Mouse (Mus musculus) kidney, postnatal 25 days (tissue): Measurements from ENCODE around the gene Smim13.
"Not testable (repeated sequence)": the region's sequence is repeated elsewhere in the genome, so short reads cannot be mapped to it uniquely, and the experiment has no call there.

Source experiments
- DNase-seq, 2 experiments: peaks; one replicate each; pipeline ENCODE4 v3.0.0; 2021; ENCODE audit warnings: mixed read lengths in 2 of 2

Smim13 gene

GRCm38 (mm10) chr13:41238035-41238804, 11.4 kb upstream of the Smim13 start:
- no peak for DNase-seq

GRCm38 (mm10) chr13:41238805-41239130, 10.9 kb upstream of the Smim13 start:
- DNase-seq: no peak

- no peak for DNase-seq
Measured at GRCm38 (mm10) chr13:41241557-41241956, 8.1 kb upstream of the Smim13 start.

- no peak for DNase-seq
Measured at GRCm38 (mm10) chr13:41244306-41244830, 5.3 kb upstream of the Smim13 start.

- DNase-seq: peak; percentile 43 to 51
Measured at GRCm38 (mm10) chr13:41248751-41249520, 708 bp upstream of the Smim13 start.

GRCm38 (mm10) chr13:41250318-41250981, 806 bp downstream of the Smim13 start:
- DNase-seq: peak; percentile 33 to 63

GRCm38 (mm10) chr13:41251232-41251631, 1.6 kb downstream of the Smim13 start:
- not testable (repeated sequence) for DNase-seq

GRCm38 (mm10) chr13:41251667-41252066, 2.0 kb downstream of the Smim13 start:
- no peak for DNase-seq

- no peak for DNase-seq
Measured at GRCm38 (mm10) chr13:41252141-41252540, 2.5 kb downstream of the Smim13 start.

- DNase-seq: no peak
Measured at GRCm38 (mm10) chr13:41252736-41253135, 3.1 kb downstream of the Smim13 start.

GRCm38 (mm10) chr13:41256126-41256525, 6.5 kb downstream of the Smim13 start:
- DNase-seq: no peak

GRCm38 (mm10) chr13:41256962-41257361, 7.3 kb downstream of the Smim13 start:
- no peak for DNase-seq

GRCm38 (mm10) chr13:41257851-41258250, 8.2 kb downstream of the Smim13 start:
- DNase-seq: no peak

- DNase-seq: not testable (repeated sequence)
Measured at GRCm38 (mm10) chr13:41261617-41262016, 12.0 kb downstream of the Smim13 start.

GRCm38 (mm10) chr13:41263304-41264006, 13.8 kb downstream of the Smim13 start:
- no peak for DNase-seq

GRCm38 (mm10) chr13:41267827-41268408, 18.3 kb downstream of the Smim13 start:
- DNase-seq: no peak

- DNase-seq: no peak
Measured at GRCm38 (mm10) chr13:41273927-41274650, 24.4 kb downstream of the Smim13 start, which contains the start of gene Gm17364. Gm17364 (minus strand) TSS chr13:41273977.

- no peak for DNase-seq
Measured at GRCm38 (mm10) chr13:41280696-41281095, 31.1 kb downstream of the Smim13 start.

GRCm38 (mm10) chr13:41283256-41283655, 33.6 kb downstream of the Smim13 start:
- peak; percentile 63 to 93 for DNase-seq

GRCm38 (mm10) chr13:41285448-41285847, 35.8 kb downstream of the Smim13 start:
- DNase-seq: no peak

GRCm38 (mm10) chr13:41286285-41286684, 36.6 kb downstream of the Smim13 start:
- DNase-seq: no peak
